Mouse (Mus musculus) gastrocnemius, adult 8-10 months (tissue): ENCODE results near the gene Olfr1466. TPM values are rescaled to one million over a fixed set of nuclear protein-coding genes. Genes with fewer than 3 reads are reported as not detected.

Experiments used
- DNase-seq, 2 experiments: peaks; one replicate each; pipeline ENCODE4 v3.0.0; 2022; ENCODE audit warnings: low spot score in 2 of 2
- total RNA-seq, 4 experiments: library from RNA; stranded (reverse); gene quantifications; 2 replicates each; pipeline ENCODE4 v1.2.4; 2022

The Olfr1466 gene
- not detected for total RNA-seq

DNA sequence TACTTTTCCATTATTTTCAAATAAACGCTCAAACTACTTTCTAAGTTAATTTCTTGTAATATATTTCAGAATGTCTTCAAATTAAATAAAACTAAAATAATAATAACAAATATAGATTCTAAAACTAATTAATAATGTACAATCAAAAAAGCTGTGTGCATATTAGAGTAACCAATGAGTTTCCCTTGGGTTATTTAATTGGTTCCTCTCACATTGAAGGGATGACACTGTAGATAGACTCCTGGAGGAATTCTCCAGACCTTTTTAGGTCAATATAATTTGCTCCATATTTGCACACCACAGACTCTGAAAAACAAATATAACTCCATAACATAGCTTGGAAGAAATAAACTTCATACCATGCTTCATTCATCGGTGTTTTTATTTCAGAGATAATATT lies at the start of gene Olfr1466:
Gene Olfr1466 (plus strand): TSS at position 301 of the 400 bp plus-strand sequence.
- no peak for DNase-seq

DNA sequence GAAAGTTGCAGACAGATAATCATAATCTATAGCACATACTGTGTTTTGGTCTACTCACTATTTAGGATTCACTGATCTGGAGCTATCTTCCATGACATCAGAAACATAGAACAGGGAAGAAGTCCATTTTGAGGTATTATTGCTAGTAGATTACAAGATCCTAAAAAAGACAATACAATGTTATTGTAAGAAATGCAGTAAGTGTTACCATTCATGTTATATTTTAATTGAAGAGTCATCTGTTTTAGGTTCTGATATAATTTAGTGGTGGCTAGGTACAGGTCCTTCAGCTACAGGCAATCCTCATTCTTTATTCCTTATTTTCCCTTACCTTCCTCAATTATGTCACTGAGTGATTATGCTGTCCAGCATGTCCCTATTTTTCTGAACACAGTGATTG lies 23.2 kb upstream of the Olfr1466 start, which contains the start of gene Olfr1465:
Gene Olfr1465 (minus strand): TSS at position 101 of the 400 bp plus-strand sequence.
- DNase-seq, result no peak

DNA sequence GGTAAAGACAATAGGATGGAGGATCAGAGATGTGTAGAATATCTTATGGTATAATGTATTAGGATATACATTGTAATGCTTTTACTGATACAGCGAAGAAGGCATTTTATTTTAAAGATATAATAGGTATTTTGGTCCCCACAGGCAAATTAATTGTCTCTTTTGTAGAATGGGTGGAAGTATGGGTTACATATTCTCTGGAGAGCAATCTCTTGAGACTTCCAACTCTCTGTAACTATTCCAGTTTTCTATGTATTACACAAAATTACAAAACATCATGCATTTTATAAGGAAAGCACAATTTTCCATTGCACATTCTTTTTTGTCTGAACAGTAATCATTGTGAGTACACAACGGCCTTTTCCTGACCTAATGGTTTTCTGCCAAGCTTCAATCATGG lies 23.3 kb downstream of the Olfr1466 start, which contains the start of gene Olfr1467:
Gene Olfr1467 (plus strand): TSS at position 301 of the 400 bp plus-strand sequence.
- no peak for DNase-seq

Other genes starting within 250 kb of the Olfr1466 start
- gene Olfr1457, start 241.0 kb upstream of the Olfr1466 start, total RNA-seq, result not detected
- gene Olfr1458, start 232.1 kb upstream of the Olfr1466 start, total RNA-seq, result not detected
- not detected for gene Olfr1459, start 189.3 kb upstream of the Olfr1466 start, total RNA-seq
- gene Olfr1461, start 175.9 kb upstream of the Olfr1466 start, total RNA-seq, result not detected
- gene Olfr1462, start 153.1 kb upstream of the Olfr1466 start, total RNA-seq, result not detected
- not detected for gene Olfr1463, start 107.5 kb upstream of the Olfr1466 start, total RNA-seq
- gene Olfr1465, start 23.3 kb upstream of the Olfr1466 start, total RNA-seq, result not detected
- not detected for gene Olfr1467, start 23.4 kb downstream of the Olfr1466 start, total RNA-seq
- gene Olfr1469, start 69.0 kb downstream of the Olfr1466 start, total RNA-seq, result not detected
- gene Olfr1471, start 104.5 kb downstream of the Olfr1466 start, total RNA-seq, result not detected
- gene Olfr1472, start 117.2 kb downstream of the Olfr1466 start, total RNA-seq, result not detected
- not detected for gene Olfr1474, start 130.7 kb downstream of the Olfr1466 start, total RNA-seq
- gene Olfr1475, start 141.3 kb downstream of the Olfr1466 start, total RNA-seq, result not detected
- not detected for gene Olfr1477, start 161.7 kb downstream of the Olfr1466 start, total RNA-seq
- gene Olfr1480, start 189.1 kb downstream of the Olfr1466 start, total RNA-seq, result not detected
- gene Olfr1484, start 244.6 kb downstream of the Olfr1466 start, total RNA-seq, result not detected